Mouse (Mus musculus) activated CD4-positive, CD25-positive, alpha-beta regulatory T cell, adult 4 months (primary cell): ENCODE results near the gene Ncam1. TPM values are rescaled to one million over a fixed set of nuclear protein-coding genes. Genes with fewer than 3 reads are reported as not detected.

Experiments used
- ATAC-seq: one replicate; pipeline ENCODE4 v1.8.0; 2017
- polyA plus RNA-seq, 2 experiments: library from polyadenylated mRNA; unstranded; fragments of 100-300 nt; shearing (Covaris generic); gene quantifications; one replicate each; pipeline ENCODE4 v1.2.1; 2017

Ncam1 gene
- polyA plus RNA-seq, 2 experiments from 2014 or later: 0.29 to 0.89 TPM

GRCm38 (mm10) chr9:49675696-49676465 is 122.8 kb downstream of the Ncam1 start:
- no peak for ATAC-seq

GRCm38 (mm10) chr9:49672646-49673199 is 126.0 kb downstream of the Ncam1 start:
- no peak for ATAC-seq

- ATAC-seq: no peak
These were observed 131.7 kb downstream of the Ncam1 start for GRCm38 (mm10) chr9:49667066-49667465.

- ATAC-seq: no peak
These were observed 133.4 kb downstream of the Ncam1 start for GRCm38 (mm10) chr9:49665361-49665760.

GRCm38 (mm10) chr9:49663927-49664320 is 134.8 kb downstream of the Ncam1 start:
- ATAC-seq: no peak

GRCm38 (mm10) chr9:49662958-49663926 is 135.5 kb downstream of the Ncam1 start:
- ATAC-seq: no peak

GRCm38 (mm10) chr9:49661480-49661879 is 137.2 kb downstream of the Ncam1 start:
- no peak for ATAC-seq

- ATAC-seq: no peak
These were observed 140.3 kb downstream of the Ncam1 start for GRCm38 (mm10) chr9:49658381-49658856.

GRCm38 (mm10) chr9:49654470-49654869 is 144.3 kb downstream of the Ncam1 start:
- no peak for ATAC-seq

GRCm38 (mm10) chr9:49653478-49654245 is 145.1 kb downstream of the Ncam1 start:
- no peak for ATAC-seq

GRCm38 (mm10) chr9:49644296-49644695 is 154.4 kb downstream of the Ncam1 start:
- no peak for ATAC-seq

- no peak for ATAC-seq
These were observed 158.0 kb downstream of the Ncam1 start for GRCm38 (mm10) chr9:49640764-49641163.

GRCm38 (mm10) chr9:49640142-49640541 is 158.6 kb downstream of the Ncam1 start:
- ATAC-seq: no peak

- ATAC-seq: no peak
These were observed 160.8 kb downstream of the Ncam1 start for GRCm38 (mm10) chr9:49637955-49638354.

- no peak for ATAC-seq
These were observed 162.9 kb downstream of the Ncam1 start for GRCm38 (mm10) chr9:49635668-49636326.

- no peak for ATAC-seq
These were observed 166.1 kb downstream of the Ncam1 start for GRCm38 (mm10) chr9:49632591-49632990.

- ATAC-seq: no peak
These were observed 168.4 kb downstream of the Ncam1 start for GRCm38 (mm10) chr9:49630336-49630735.

- no peak for ATAC-seq
These were observed 173.8 kb downstream of the Ncam1 start for GRCm38 (mm10) chr9:49624910-49625309.

GRCm38 (mm10) chr9:49623934-49624505 is 174.7 kb downstream of the Ncam1 start:
- ATAC-seq: no peak

GRCm38 (mm10) chr9:49622928-49623676 is 175.6 kb downstream of the Ncam1 start:
- no peak for ATAC-seq

- no peak for ATAC-seq
These were observed 177.0 kb downstream of the Ncam1 start for GRCm38 (mm10) chr9:49621691-49622090.
